Mouse (Mus musculus) urinary bladder, adult 18-20 months (tissue): ENCODE measurements around the gene Polr3gl.

Experiments used
- DNase-seq, 2 experiments: peaks; one replicate each; pipeline ENCODE4 v3.0.0; 2022; ENCODE audit warnings: low spot score in 2 of 2, mixed read lengths in 2 of 2

Polr3gl gene

DNA sequence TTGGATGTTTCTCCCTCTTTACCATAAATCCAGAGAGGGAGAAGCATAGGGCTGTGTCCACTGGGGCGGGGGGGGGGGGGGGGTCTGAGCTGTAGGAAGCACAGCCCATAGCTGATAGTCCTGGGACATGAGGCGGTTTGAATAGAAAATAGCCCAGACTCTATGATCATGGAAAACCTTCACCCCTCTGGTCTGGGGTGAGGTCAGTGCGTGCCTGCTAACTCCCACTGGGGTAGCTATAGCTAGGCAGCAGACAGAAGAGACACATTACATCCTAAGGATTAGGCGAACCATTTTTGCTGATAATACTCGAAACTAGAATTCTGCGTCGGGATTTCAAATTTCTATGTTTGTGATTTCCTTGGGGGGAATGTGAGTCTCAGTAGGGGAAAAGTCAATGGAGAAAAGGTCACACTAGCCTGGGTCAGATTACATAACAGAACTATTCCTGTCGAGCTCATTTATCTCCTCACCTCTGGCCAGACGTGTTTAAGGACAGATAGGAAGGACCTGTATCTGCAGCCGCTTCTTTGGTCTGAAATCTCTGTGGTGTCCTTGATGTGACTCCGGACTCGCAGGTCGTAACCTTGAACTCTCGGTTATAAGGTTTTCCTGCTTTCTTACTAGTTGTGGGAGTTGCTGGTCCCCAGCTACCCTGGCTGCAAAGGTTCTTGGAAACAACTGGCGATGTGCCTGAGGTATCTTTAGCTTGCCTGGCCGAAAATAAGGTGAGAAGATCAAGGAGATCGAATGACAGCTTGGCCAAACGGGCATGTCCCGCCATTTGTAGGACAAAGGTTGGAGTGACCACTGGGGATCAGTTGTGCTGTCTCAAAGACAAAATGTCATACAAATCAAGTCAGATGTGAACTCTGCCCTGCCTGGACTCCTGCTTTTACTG is 20.1 kb downstream of the Polr3gl start:
- no peak for DNase-seq

DNA sequence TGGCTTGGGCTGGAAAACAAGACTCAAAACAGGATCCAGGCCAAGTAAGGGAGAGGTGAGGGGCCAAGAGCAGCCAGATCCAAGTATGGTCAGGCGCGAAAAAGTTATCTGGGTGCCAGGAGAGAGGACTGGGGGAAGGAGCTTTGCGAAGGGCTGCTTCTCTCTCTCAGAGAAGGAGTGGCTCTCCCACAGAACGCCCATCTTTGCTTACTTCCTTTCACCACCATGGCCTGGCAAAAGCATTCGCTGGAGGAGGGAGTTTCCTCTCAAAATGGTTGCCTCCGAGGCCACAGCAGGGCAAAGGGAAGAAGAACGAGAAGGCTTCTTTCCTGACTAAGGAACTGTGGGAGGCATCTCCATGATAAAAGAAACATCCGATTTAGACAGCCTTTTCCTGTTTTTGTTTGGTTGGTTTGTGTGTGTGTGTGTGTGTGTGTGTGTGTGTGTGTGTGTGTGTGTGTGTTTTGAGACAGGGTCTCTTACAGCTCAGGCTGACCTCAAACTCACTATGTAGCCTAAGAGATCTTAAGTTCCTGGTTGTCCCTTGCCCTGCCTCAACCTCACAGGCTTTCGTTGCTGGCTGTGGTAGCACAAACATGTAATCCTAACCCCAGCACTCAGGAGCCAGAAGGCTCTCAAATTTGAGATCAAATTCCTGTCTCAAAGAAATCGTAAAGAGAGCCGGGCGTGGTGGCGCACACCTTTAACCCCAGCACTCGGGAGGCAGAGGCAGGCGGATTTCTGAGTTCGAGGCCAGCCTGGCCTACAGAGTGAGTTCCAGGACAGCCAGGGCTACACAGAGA is 21.9 kb downstream of the Polr3gl start:
- DNase-seq, result no peak

GRCm38 (mm10) chr3:96571336-96571735 is 22.6 kb downstream of the Polr3gl start:
- DNase-seq, result no peak

- DNase-seq, result no peak
Measured at GRCm38 (mm10) chr3:96570643-96571042, 23.3 kb downstream of the Polr3gl start.

- no peak for DNase-seq
Measured at GRCm38 (mm10) chr3:96569966-96570605, 23.9 kb downstream of the Polr3gl start.

- no peak for DNase-seq
Measured at GRCm38 (mm10) chr3:96569506-96569905, 24.5 kb downstream of the Polr3gl start.

DNA sequence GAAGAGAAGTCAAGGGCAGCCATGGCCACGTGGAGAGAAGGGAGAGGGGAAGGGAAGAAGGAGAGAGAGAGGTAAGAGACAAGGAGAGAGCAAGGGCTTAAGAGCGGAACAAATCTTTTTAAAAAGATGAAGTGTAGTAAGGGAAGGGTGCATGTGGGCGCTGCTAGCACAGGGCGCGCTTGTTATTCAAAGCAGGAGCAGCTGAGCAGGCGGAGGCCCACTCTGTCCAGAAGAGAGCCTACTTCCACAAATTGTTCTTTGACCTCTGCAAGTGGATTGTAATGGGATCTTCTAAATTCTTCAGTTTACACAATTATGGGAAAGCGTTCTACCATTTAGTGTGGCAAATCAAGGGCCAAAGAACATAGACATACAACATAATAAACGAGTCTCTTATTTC is 25.4 kb downstream of the Polr3gl start:
- DNase-seq, result no peak

DNA sequence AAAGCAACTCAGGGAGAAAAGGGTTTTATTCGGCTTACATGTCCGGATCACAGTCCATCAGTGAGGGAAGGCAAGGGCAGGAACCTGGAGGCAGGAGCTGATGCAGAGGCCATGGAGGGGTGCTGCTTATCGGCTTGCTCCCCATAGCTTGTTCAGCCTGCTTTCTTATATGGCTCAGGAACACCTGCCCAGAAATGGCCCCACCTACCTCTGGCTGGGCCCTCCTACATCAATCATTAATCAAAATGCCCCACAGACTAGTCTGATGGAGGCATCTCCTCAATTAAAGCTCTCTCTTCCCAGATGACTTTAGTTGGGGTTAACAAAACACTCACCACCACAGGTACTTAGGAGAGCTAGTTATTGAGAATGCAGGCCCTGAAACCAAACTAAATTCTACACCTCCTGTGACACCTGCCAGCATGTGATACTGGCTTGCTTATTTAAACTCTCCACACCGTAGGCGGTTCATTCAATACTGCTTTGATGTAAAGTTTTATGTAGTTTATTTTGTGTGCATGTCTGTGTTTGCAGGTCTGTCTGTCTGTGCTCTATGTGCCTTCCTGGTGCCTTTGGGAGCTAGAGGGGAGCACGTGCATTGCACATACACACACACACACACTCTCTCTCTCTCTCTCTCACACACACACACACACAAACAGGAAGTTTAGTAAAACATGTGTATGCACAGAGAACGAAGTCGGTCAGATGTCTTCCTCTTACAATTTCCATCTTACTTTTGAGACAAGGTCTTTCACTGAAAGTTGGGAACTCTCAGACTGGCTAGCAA is 27.1 kb downstream of the Polr3gl start:
- no peak for DNase-seq

- DNase-seq, result no peak
Measured at GRCm38 (mm10) chr3:96565105-96565504, 28.9 kb downstream of the Polr3gl start.

DNA sequence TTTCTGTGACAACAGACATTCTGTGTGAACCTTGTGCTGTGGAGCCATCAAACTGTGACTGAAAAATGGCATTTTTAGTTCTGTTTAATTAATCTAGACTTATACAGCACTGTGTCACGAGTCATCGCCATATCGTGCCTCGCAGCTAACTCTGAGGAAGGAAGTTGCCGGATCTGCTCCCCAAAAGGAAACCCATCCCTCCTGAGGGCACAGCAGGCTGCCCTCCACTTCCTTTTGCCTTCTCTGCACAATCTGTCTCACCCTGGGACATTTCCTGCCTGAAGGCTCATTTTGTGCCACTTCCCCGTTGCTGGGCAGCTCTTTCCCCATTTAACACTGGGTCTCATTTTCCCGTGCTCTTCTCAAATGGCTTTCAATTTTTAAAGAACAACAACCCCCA is 29.3 kb downstream of the Polr3gl start:
- DNase-seq, result no peak

DNA sequence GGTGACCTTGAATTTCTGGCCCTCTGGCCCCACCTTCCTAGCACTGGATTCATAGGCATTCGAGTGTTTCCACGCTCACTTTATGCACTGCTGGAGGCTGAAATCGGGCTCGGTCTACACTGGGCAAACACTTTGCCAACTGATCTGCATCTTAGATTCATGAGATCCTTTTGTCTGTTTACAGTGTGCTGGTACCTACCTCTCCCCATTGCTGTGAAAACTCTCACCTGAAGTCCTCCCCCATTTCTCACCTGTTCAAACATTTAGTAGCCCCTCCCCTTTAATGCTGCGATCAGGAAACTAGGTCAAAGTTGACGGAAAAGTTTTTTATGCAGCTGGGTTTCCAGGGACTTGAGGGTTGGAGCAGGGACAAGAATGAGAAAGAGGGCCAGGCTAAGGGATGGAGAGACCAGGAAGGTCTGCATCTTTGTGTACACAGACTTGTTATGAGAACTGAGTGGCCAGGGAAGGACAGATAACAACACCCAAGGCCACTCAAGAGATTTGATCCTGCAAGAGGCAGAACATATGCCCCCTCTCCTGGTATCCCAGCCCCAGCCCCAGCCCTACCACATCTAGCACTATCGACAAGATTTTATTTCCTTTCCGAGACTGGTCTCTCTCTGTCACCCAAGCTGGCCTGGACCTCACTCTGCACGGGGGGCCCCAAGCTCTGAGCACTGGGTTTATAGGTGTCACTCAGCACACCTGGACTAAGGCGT is 29.9 kb downstream of the Polr3gl start:
- DNase-seq, result no peak

- no peak for DNase-seq
Measured at GRCm38 (mm10) chr3:96563267-96563666, 30.7 kb downstream of the Polr3gl start.

DNA sequence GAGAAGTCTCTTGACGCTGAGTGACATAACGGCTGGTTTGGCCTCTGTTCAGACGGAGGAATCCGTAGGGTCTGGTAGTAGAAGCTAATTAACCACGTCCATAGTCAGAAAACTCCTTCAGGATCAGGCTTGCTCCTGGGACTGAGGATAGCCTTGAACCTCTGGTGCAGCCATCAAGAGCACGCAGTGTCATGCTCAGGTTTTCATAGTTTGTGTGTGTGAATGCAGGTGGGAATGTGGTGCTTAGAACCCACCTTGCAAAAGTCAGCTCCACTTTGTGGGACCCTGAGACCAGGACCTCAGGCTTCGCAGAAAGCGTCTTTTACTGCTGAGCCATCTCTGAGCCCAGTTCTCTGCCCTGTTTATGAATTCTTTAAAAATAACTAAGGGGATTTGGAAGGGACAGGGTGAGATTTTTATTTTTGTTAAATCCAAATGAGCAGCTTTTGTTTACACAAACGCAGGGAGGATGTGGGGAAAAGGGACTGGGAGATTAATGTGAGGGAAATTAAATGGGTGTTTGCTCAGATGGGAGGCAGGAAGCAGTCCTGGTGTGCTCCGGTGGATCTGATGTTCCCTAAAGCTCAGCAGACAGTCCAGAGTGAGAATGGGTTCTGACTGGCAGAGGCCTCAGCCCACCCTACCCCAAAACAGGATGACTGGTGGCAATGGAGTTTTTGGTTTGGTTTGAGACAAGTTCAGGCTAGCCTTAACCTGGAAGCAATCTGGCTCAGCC is 31.9 kb downstream of the Polr3gl start:
- no peak for DNase-seq

DNA sequence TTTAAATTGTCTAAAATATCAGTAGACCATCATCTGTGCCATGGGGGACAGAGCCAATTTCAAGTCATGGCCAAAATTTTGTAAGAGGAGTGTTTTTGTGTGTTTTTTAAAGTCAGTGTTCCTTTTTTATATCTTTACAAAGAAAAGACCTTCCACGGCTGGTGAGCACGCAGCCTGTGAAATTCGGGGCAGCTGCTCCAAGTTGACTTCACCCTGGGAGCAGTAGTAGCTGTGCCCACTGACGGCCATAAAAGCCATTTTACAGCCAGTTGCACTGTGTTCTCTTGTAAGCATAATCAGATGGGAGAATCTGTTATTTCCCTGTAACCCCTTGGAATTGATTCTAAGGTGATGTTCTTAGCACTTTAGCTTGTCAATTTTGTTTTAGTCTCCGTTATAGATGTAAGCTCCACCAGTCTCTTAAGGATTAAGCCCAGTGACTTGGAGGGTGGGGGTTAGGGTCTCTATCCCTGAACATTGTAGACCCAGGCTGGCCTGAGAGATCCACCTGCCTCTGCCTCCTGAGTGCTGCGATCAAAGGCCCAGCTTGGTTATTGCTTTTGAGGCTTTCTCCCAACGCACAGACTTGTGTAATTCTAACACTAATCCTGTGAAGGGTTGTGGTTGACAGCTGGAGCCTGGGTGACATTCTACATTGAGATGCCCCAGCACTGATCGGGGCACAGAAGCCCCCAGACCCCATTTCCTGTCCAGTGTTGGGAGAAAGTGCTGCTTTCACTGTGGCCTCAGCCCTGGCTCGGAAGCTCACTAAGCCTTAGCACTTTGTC is 32.9 kb downstream of the Polr3gl start:
- no peak for DNase-seq

GRCm38 (mm10) chr3:96559911-96560850 is 33.8 kb downstream of the Polr3gl start:
- DNase-seq, result no peak

GRCm38 (mm10) chr3:96559398-96559910 is 34.5 kb downstream of the Polr3gl start:
- no peak for DNase-seq

DNA sequence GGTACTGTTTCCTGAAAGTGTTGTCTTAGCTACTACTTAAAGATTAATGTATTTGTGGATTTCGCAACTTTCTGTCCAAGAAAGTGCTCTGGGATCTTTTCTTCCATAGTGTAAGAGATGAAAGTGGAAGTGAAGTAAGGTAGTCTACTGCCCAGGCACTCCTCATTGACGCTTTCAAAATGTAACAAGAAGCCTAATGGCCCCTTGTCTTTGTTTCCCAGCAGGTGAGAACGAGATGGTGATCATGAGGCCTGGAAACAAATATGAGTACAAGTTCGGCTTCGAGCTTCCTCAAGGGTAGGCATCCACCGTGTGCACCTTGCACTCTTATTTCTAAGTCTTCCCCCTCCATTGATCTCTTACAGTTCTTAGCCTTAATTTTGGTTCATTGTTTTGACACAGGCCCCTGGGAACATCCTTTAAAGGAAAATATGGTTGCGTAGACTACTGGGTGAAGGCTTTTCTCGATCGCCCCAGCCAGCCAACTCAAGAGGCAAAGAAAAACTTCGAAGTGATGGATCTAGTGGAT is 35.2 kb downstream of the Polr3gl start:
- DNase-seq, result no peak

DNA sequence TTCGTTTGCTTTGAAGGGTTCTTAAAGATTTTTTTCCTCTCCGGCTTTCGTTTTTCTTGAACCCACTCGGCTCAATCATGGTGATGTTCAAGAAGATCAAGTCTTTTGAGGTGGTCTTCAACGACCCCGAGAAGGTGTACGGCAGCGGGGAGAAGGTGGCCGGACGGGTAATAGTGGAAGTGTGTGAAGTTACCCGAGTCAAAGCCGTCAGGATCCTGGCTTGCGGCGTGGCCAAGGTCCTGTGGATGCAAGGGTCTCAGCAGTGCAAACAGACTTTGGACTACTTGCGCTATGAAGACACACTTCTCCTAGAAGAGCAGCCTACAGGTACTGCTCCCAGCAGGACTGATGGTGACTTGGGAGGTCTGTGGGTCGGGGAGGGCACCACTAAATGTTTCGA is 35.8 kb downstream of the Polr3gl start:
- no peak for DNase-seq
